Mouse (Mus musculus): Measurements from ENCODE around the gene Opalin. TPM values are rescaled to one million over a fixed set of nuclear protein-coding genes. Genes with fewer than 3 reads are reported as not detected.
A peak's percentile ranks its signal among the peaks of the same experiment; 100 is the strongest.

The Opalin gene
- polyA plus RNA-seq, 1 experiment from 2014 or later = not detected

GRCm38 (mm10) chr19:41104922-41105321, 28.0 kb upstream of the Opalin start:
- no peaks in the 10 kb centered on the region for H3K36me3 ChIP-seq
- no peak overlapping the region for H3K27ac ChIP-seq
- peaks cover 11% of the 10 kb centered on the region for H3K4me1 ChIP-seq (replicated peaks)
- H3K27me3 ChIP-seq = 0 out of 2 replicates have a peak, but pooled peaks cover 4% of the 10 kb centered on the region
- WGBS = 51% methylated on average over 8 of the region's 8 CpGs
- no peak overlapping the region for H3K4me3 ChIP-seq (replicated peaks)
- ATAC-seq (ENCODE audit: insufficient number of reproducible peaks, insufficient read depth, low FRiP score, low TSS enrichment, low read depth) = no peak
- no peaks in the 10 kb centered on the region for H3K9me3 ChIP-seq
- no peak overlapping the region for H3K9ac ChIP-seq (replicated peaks)
- no peak overlapping the region for H3K4me2 ChIP-seq

GRCm38 (mm10) chr19:41101390-41101789, 24.5 kb upstream of the Opalin start:
- H3K36me3 ChIP-seq = no peaks in the 10 kb centered on the region
- no peak overlapping the region for H3K9ac ChIP-seq (replicated peaks)
- H3K4me2 ChIP-seq = no peak overlapping the region
- H3K27me3 ChIP-seq = 0 out of 2 replicates have a peak, but pooled peaks cover 3% of the 10 kb centered on the region
- ATAC-seq (ENCODE audit: insufficient number of reproducible peaks, insufficient read depth, low FRiP score, low TSS enrichment, low read depth) = no peak
- H3K4me1 ChIP-seq (replicated peaks) = no peaks in the 10 kb centered on the region
- no peak overlapping the region for H3K27ac ChIP-seq
- no peak overlapping the region for H3K4me3 ChIP-seq (replicated peaks)
- 84% methylated on average over 8 of the region's 8 CpGs for WGBS
- H3K9me3 ChIP-seq = no peaks in the 10 kb centered on the region

- 90% methylated on average over 7 of the region's 7 CpGs for WGBS
- Histone ChIP-seq H3K27ac (no peak overlapping the region), H3K9me3 (no peaks in the 10 kb centered on the region), H3K9ac (replicated peaks) (no peak overlapping the region), H3K4me1 (replicated peaks) (no peaks in the 10 kb centered on the region), H3K4me3 (replicated peaks) (no peak overlapping the region), H3K4me2 (no peak overlapping the region), H3K27me3 (peaks cover 2% of the 10 kb centered on the region; the same call in 1 of the 2 replicates), H3K36me3 (no peaks in the 10 kb centered on the region)
- no peak for ATAC-seq (ENCODE audit: insufficient number of reproducible peaks, insufficient read depth, low FRiP score, low TSS enrichment, low read depth)
Measured at GRCm38 (mm10) chr19:41100863-41101262, 23.9 kb upstream of the Opalin start.

- Histone ChIP-seq H3K4me1 (replicated peaks) (no peaks in the 10 kb centered on the region), H3K4me2 (no peak overlapping the region), H3K9me3 (no peaks in the 10 kb centered on the region), H3K36me3 (no peaks in the 10 kb centered on the region), H3K9ac (replicated peaks) (no peak overlapping the region), H3K27ac (no peak overlapping the region), H3K4me3 (replicated peaks) (no peak overlapping the region), H3K27me3 (peaks cover 2% of the 10 kb centered on the region; the same call in 1 of the 2 replicates)
- no peak for ATAC-seq (ENCODE audit: insufficient number of reproducible peaks, insufficient read depth, low FRiP score, low TSS enrichment, low read depth)
- 77% methylated on average over 4 of the region's 4 CpGs for WGBS
Measured at GRCm38 (mm10) chr19:41097038-41097437, 20.1 kb upstream of the Opalin start.

GRCm38 (mm10) chr19:41091901-41092300, 15.0 kb upstream of the Opalin start:
- WGBS = 94% methylated on average over 2 of the region's 2 CpGs
- Histone ChIP-seq H3K9me3 (no peaks in the 10 kb centered on the region), H3K4me1 (replicated peaks) (peaks cover 3% of the 10 kb centered on the region), H3K4me2 (no peak overlapping the region), H3K36me3 (no peaks in the 10 kb centered on the region), H3K9ac (replicated peaks) (no peak overlapping the region), H3K27me3 (peaks cover 24% of the 10 kb centered on the region), H3K4me3 (replicated peaks) (no peak overlapping the region), H3K27ac (no peak overlapping the region)
- ATAC-seq (ENCODE audit: insufficient number of reproducible peaks, insufficient read depth, low FRiP score, low TSS enrichment, low read depth) = no peak

GRCm38 (mm10) chr19:41089833-41090232, 12.9 kb upstream of the Opalin start:
- WGBS = 22% methylated on average over 5 of the region's 5 CpGs
- Histone ChIP-seq H3K4me1 (replicated peaks) (peaks cover 3% of the 10 kb centered on the region), H3K4me3 (replicated peaks) (no peak overlapping the region), H3K27me3 (peaks cover 22% of the 10 kb centered on the region), H3K9ac (replicated peaks) (no peak overlapping the region), H3K36me3 (no peaks in the 10 kb centered on the region), H3K9me3 (no peaks in the 10 kb centered on the region), H3K4me2 (no peak overlapping the region), H3K27ac (no peak overlapping the region)
- ATAC-seq (ENCODE audit: insufficient number of reproducible peaks, insufficient read depth, low FRiP score, low TSS enrichment, low read depth) = no peak

- H3K36me3 ChIP-seq = no peaks in the 10 kb centered on the region
- no peaks in the 10 kb centered on the region for H3K9me3 ChIP-seq
- H3K4me2 ChIP-seq = peak overlapping the region; percentile 40
- no peak overlapping the region for H3K27ac ChIP-seq
- H3K4me3 ChIP-seq (replicated peaks) = no peak overlapping the region
- H3K9ac ChIP-seq (replicated peaks) = no peak overlapping the region
- 33% methylated on average over 18 of the region's 18 CpGs for WGBS
- no peak for ATAC-seq (ENCODE audit: insufficient number of reproducible peaks, insufficient read depth, low FRiP score, low TSS enrichment, low read depth)
- peaks cover 3% of the 10 kb centered on the region for H3K4me1 ChIP-seq (replicated peaks)
- H3K27me3 ChIP-seq = peaks cover 22% of the 10 kb centered on the region
Measured at GRCm38 (mm10) chr19:41088491-41088890, 11.6 kb upstream of the Opalin start.

GRCm38 (mm10) chr19:41087901-41088300, 11.0 kb upstream of the Opalin start:
- no peak overlapping the region for H3K4me3 ChIP-seq (replicated peaks)
- no peaks in the 10 kb centered on the region for H3K36me3 ChIP-seq
- H3K9me3 ChIP-seq = no peaks in the 10 kb centered on the region
- no peak for ATAC-seq (ENCODE audit: insufficient number of reproducible peaks, insufficient read depth, low FRiP score, low TSS enrichment, low read depth)
- WGBS = 40% methylated on average over 4 of the region's 4 CpGs
- H3K4me2 ChIP-seq = no peak overlapping the region
- peaks cover 3% of the 10 kb centered on the region for H3K4me1 ChIP-seq (replicated peaks)
- H3K27ac ChIP-seq = no peak overlapping the region
- peaks cover 22% of the 10 kb centered on the region for H3K27me3 ChIP-seq
- H3K9ac ChIP-seq (replicated peaks) = no peak overlapping the region

GRCm38 (mm10) chr19:41086700-41087099, 9.8 kb upstream of the Opalin start:
- H3K4me2 ChIP-seq = no peak overlapping the region
- H3K9ac ChIP-seq (replicated peaks) = no peak overlapping the region
- H3K36me3 ChIP-seq = no peaks in the 10 kb centered on the region
- 5% methylated on average over 2 of the region's 2 CpGs for WGBS
- H3K9me3 ChIP-seq = no peaks in the 10 kb centered on the region
- no peak for ATAC-seq (ENCODE audit: insufficient number of reproducible peaks, insufficient read depth, low FRiP score, low TSS enrichment, low read depth)
- H3K27me3 ChIP-seq = peaks cover 22% of the 10 kb centered on the region
- peaks cover 3% of the 10 kb centered on the region for H3K4me1 ChIP-seq (replicated peaks)
- H3K4me3 ChIP-seq (replicated peaks) = no peak overlapping the region
- no peak overlapping the region for H3K27ac ChIP-seq

- Histone ChIP-seq H3K4me2 (no peak overlapping the region), H3K9ac (replicated peaks) (no peak overlapping the region), H3K4me3 (replicated peaks) (no peak overlapping the region), H3K27ac (no peak overlapping the region), H3K36me3 (no peaks in the 10 kb centered on the region), H3K9me3 (no peaks in the 10 kb centered on the region), H3K4me1 (replicated peaks) (peaks cover 3% of the 10 kb centered on the region), H3K27me3 (peaks cover 22% of the 10 kb centered on the region)
- WGBS = 90% methylated on average over 6 of the region's 6 CpGs
- ATAC-seq (ENCODE audit: insufficient number of reproducible peaks, insufficient read depth, low FRiP score, low TSS enrichment, low read depth) = no peak
Measured at GRCm38 (mm10) chr19:41086289-41086688, 9.4 kb upstream of the Opalin start.

GRCm38 (mm10) chr19:41083646-41084045, 6.7 kb upstream of the Opalin start:
- H3K4me2 ChIP-seq = no peak overlapping the region
- H3K36me3 ChIP-seq = no peaks in the 10 kb centered on the region
- no peak for ATAC-seq (ENCODE audit: insufficient number of reproducible peaks, insufficient read depth, low FRiP score, low TSS enrichment, low read depth)
- no peak overlapping the region for H3K27ac ChIP-seq
- peaks cover 12% of the 10 kb centered on the region for H3K27me3 ChIP-seq
- peaks cover 3% of the 10 kb centered on the region for H3K4me1 ChIP-seq (replicated peaks)
- WGBS = 90% methylated on average over 14 of the region's 14 CpGs
- no peak overlapping the region for H3K4me3 ChIP-seq (replicated peaks)
- H3K9me3 ChIP-seq = no peaks in the 10 kb centered on the region
- H3K9ac ChIP-seq (replicated peaks) = no peak overlapping the region

GRCm38 (mm10) chr19:41081589-41081988, 4.7 kb upstream of the Opalin start:
- Histone ChIP-seq H3K27ac (no peak overlapping the region), H3K4me3 (replicated peaks) (no peak overlapping the region), H3K9ac (replicated peaks) (no peak overlapping the region), H3K4me2 (no peak overlapping the region), H3K36me3 (no peaks in the 10 kb centered on the region), H3K4me1 (replicated peaks) (no peaks in the 10 kb centered on the region), H3K27me3 (no peaks in the 10 kb centered on the region; the same call in 1 of the 2 replicates), H3K9me3 (no peaks in the 10 kb centered on the region)
- 78% methylated on average over 3 of the region's 3 CpGs for WGBS
- no peak for ATAC-seq (ENCODE audit: insufficient number of reproducible peaks, insufficient read depth, low FRiP score, low TSS enrichment, low read depth)
